Mouse (Mus musculus) bone marrow, adult 2 months (tissue): ENCODE data around the gene P3h1.

Source experiments
- CTCF ChIP-seq: fragments of 200-500 bp; IDR thresholded peaks from 2 replicates; pipeline ENCODE4 v1.5.1; 2011; ENCODE audit warnings: low read length, control low read depth; ENCODE audit not compliant: control insufficient read depth, insufficient read depth
- POLR2A ChIP-seq: fragments of 200-500 bp; IDR thresholded peaks from 2 replicates; pipeline ENCODE4 v1.6.1; 2011; ENCODE audit warnings: low read depth, mild to moderate bottlenecking, control low read depth, low read length, borderline replicate concordance; ENCODE audit not compliant: control insufficient read depth

- TF ChIP-seq POLR2A (no peak), CTCF (no peak)
Observed at GRCm38 (mm10) chr4:119255351-119255750, 22.6 kb downstream of the P3h1 start, which contains the start of gene Cldn19.
